Mouse (Mus musculus) kidney, adult 11 months (tissue): ENCODE results near the gene Hhex.

Experiments
- DNase-seq: peaks from one replicate; pipeline ENCODE4 v3.0.0; 2022

Gene Hhex

DNA sequence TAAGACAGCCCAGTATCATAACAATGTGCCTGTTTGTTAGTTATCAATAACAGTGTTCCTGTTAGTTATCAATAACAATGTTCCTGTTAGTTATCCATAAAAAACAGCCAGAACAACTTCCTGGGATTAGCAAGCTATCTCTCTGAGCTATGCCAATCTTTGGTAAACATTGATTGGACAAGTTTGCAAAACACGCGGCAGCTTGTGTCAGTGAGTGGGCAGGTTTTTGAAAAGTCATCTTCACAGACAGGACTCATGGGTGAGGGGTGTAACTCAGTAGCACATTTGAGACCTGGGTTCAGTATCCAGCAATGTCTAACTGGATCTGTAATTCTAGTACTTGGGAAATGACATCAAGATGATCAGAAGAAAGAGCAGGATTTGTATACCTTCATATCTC, 20.9 kb downstream of the Hhex start:
- no peak for DNase-seq

DNA sequence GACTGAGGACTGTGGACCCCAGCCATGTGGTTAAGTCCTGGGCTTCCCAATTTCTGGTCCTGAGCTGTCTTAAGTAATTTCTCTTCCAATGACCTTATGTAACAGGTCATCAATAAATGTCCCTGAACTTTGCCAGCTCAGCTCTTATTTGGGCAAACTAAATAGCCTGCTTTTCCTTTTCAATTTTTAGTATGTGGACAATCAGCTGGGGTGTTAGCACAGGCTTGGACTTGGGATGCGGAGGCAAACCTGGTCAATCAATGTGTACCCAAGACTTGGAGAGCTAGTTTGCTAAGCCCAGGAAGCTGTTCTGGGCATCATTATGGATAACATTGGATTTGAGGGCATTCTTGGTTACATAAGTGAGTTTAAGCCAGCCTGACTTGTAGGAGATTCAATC, 21.4 kb downstream of the Hhex start:
- no peak for DNase-seq

DNA sequence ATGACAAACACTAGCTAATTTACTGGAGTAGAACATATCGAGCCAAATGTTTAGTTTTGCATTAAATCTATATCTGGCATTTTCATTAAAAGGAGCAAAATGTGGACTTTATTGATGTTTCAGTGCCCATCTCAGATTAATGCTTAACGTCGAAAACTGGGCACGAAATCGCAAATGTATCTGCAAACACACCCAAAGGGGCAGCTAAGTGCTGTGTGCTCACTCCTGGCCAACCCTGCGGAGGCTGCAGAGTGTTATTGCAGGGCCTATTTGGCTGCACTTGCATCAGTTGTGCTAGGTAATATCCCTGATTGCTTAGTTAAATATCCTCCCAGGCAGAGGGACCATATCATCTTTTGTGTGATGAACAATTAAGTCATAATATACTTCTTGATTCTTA, 23.4 kb downstream of the Hhex start:
- DNase-seq: no peak

DNA sequence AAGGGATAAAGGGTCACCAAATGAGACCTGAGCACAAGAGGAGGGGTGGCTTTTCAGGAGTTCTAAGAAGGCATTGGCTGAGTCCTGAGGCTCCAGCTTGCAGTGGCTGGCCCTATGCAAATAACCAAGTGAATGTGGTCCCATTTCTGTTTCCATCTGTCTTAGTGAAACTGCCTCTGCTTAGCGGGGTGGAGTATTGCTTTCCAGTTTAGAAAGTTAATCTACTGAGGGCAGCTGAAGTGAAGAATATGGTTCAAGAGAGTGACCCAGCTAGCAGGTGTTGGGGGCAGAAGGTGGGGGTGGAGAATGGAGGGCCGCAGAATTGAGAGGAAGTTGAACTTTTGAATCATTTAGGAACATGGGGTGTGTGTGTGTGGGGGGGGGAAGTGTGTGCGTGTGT, 31.8 kb downstream of the Hhex start:
- DNase-seq: no peak

DNA sequence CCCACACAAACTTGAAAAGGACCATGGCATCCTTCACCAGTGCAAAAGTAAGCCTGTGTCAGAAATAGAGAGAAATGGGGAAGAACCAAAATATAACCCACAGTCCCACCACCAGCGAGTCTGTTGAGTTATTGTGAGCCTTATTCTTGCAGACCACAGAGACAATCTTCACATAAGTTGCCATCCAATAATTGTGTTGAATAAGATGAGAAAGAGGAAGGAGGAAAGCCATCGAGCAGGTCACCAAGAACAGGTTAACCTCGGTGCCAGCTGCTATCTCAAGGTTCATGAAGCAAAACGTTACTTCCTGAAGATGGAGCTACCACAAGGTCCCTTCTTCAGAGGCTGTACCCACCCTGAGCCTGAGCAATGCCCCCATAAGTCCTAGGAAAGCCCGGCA, 32.4 kb downstream of the Hhex start:
- no peak for DNase-seq

DNA sequence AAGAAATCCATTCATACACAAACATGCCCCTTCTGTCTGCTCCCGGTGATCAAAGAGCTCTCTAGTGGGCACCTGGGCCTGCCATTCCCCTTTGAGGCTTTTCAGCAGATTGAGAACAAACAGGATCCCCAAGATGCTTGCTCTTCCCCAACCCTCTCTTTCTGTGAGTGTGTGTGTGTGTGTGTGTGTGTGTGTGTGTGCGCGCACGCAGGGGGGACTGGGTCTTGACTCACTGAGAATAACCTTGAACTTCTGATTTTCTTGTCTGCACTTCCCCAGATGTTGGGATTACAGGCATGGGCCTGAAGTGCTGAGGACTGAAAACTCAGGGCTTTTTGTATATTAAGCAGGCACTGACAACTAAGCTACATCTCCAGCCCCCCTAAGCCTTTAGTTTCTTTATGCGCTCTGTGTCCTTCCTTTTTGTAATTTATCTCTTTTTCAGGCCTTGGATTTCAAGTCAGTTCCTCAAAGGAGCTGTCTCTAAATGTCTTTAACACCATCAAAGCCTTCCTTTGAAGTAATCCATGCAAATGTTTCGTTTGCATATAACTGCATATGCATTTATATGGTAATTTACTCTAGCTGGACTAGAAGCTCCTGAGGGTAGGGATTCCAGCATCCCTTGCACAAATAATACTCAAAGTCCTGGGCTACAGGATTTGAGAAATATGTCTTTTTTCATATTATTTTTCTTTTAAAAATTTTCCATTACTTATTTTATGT, 34.4 kb downstream of the Hhex start:
- no peak for DNase-seq

DNA sequence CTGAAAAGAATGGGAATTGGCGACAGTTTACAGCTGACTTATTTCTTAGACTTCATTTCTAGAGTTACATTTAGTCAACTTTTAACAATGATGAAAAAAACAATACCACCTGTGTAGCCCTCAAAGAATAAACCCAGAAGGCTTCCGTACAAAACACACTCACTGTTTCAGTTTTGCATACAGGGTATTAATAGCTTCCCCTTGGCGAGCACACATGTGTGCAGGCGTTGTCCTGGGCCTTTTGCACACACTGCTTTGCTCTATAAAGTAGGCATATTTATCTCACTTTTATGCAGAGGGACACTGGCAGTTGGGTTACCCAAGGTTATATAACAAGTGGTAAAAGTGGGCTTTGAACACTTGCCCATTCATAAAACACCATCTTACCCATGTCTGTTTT, 37.1 kb downstream of the Hhex start:
- DNase-seq: no peak

DNA sequence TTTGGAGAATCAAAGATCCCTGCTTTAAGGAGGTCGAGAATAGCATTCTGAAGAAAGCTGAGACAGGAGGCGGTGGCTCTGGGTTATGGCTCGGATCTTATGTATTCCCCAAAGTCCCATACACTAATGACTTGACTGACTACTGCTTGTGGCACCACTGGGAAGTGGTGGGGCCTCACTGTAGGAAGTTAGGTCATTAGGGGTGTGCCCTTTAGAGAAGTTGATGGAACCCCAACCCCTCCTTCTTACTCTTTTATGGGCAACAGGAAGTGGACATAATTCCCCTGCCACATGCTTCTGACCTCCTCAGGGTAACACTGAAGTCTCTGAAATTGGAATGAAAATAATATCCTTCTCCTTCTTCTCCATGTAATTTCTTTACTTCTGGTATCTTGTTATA, 38.0 kb downstream of the Hhex start:
- DNase-seq: no peak

DNA sequence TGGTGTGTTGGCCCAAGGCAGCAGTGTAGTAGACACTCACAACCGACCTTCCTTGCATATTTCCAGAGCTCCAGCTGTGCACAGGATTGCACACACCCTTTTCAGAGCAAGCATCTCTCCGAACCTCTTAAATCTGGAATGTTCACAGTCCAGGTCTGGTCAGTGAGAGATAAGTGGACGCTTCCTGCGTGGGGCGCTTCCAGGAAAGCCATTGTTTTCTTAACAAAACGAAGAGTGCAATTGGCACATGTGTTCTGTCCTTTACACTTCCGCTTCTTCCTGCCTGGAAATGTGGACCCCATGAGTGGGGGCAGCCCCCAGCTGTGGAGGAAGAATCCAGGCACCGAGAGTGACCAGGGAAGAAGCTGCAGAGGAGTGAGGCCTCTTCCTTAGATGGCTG, 47.1 kb downstream of the Hhex start:
- peak; percentile 27 for DNase-seq

DNA sequence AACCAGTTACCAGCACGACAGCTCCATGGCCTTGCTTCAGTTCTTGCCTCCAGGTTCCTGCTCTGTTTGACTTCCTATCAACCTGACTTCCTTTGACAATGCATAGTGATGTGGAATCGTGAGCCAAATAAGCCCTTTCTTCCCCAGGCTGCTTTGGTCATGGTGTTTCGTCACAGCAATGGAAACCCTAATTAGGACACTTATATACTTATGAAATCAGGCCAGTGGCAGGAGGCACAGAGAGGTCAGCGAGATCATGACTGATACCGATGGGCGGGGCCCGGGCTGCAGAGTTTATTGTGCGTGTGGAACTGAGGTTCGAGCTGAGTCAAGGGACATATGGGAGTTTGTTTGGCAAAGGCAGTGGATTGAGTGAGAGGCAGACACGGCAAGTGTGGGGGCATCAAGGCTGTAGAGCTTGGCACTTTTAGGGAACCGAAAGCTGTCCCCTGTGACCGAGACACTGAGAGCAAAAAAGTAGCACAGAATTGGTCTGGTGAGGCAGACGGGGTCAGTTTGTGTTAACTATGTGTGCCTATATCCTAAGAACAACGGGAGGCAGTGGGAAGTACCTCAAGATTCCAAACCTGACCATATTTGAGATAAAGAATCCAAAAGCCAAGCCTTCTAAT, 48.1 kb downstream of the Hhex start:
- DNase-seq: no peak

DNA sequence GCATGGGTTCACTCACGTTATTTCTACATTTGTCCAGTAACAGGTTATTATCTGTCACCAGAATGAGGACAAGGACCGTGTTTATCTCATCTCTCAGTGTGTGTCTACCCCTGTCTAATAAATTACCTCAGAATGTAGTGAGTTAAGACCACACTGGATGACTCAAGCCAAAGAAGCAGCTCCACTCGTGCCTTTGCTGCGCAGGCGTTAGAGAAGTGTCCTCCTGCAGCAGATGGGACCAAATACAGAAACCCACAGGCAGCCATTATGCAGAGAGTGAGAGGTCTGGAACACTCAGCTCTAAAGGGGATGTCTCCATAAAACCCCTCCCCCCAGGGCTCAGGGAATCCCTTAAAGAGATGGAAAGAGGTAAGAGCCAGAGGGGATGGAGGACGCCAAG, 50.2 kb downstream of the Hhex start:
- DNase-seq: no peak

DNA sequence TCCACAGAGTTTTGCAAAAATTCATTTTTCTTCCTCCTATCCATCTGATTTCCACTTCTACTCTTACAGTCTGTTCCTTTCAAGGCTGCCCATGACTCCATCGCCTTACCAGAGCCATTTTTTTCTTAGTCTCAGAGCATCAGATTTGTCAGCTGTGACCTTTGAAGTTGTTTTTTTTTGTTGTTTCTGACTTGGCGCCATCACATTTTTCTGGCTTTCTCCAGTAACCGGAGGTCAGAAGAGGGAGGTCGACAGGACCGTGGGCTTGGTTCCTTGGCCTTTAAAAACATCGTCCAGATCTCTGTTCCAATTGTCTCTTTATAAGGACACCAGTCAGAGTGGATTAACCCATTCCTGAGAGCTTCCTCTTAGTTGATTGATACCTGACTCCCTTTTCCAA, 52.2 kb downstream of the Hhex start:
- no peak for DNase-seq

DNA sequence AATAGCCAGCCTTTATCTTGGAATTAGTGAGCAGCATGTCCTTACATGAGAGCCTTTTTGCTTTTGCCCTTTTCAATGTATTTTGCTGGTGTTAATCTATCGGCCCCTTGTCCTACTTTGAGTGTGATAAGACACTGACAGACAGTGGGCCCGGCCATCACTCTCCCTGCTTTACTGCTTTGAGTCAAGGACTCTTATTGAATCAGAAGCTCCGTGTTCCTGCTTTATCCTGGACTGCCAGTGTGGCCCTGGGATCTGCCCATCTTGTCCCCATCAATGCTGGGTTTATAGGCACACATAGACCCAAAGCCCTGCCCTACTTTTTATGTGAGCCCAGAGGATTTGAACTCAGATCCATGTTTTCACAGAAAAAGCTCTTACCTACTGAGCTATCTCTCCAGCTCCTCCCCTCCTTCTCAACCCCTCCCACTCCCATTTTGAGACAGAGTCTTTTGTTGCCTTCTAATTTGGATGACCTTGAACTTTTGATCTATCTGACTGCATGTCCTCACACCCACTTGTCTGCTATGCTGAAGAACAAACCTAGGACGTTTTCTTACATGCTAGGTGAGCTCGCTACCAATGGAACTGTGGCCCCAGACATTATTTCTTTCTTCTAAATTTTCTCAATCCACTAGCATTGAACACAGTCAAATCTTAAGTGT, 53.3 kb downstream of the Hhex start:
- DNase-seq: no peak

DNA sequence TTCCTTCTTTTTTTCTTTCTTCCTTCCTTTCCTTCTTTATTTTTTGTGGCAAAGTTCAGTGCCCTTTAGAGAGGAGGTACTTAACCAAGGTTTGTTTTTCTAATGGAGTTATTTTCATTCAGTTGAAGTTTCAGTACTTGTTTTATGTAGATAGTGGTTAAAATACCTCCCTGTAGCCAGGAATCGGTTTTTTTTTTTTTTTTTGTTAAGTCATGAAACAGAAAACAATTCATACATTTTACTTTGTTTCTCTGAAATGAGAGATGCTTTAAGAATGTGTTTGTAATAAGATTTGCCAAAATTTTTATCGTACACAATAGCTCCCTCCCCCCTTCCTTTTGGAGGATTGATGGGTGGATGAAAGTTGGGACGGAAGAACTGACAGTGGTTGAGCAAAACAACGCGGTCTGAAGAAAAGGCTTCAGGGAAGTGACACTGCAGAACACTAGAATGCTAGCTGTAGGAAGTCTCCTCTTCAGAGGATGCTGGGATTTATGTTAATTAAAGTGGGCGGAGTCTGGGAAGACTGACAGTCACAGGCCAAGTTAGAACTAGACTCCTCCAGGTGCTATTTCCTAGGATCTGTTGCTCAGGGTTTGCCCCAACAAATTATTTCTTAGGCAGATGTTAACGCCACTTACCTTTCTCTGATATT, 54.1 kb downstream of the Hhex start:
- DNase-seq: no peak
